Mouse (Mus musculus) lung, embryonic 14.5 days (tissue): ENCODE data around the gene Hfe. TPM values are rescaled to one million over a fixed set of nuclear protein-coding genes. Genes with fewer than 3 reads are reported as not detected.

ENCODE experiments used
- ATAC-seq: fragments of 200-750 bp; cut with Nextera tagmentation; 2 replicates; pipeline ENCODE4 v1.8.0; 2017; ENCODE audit warnings: mild to moderate bottlenecking, moderate TSS enrichment, moderate library complexity; ENCODE audit not compliant: insufficient read depth
- DNase-seq: peaks from one replicate; pipeline ENCODE4 v3.0.0-alpha.2; 2015
- H3K27ac ChIP-seq: fragments of 300-500 bp; sonication (generic); 2 replicates; pipeline ENCODE4 v1.5.1; 2014; ENCODE audit warnings: low read depth, mild to moderate bottlenecking, moderate library complexity
- H3K27me3 ChIP-seq: fragments of 300-500 bp; sonication (generic); 2 replicates; pipeline ENCODE4 v1.6.1; 2014; ENCODE audit warnings: low read length, control low read depth; ENCODE audit not compliant: insufficient read depth
- H3K36me3 ChIP-seq: fragments of 300-500 bp; sonication (generic); 2 replicates; pipeline ENCODE4 v1.6.1; 2014; ENCODE audit warnings: control low read depth; ENCODE audit not compliant: insufficient read depth
- H3K4me1 ChIP-seq: fragments of 300-500 bp; sonication (generic); 2 replicates; pipeline ENCODE4 v1.6.1; 2014; ENCODE audit warnings: antibody characterized with exemption, control low read depth; ENCODE audit not compliant: insufficient read depth
- H3K4me2 ChIP-seq: fragments of 300-500 bp; sonication (generic); 2 replicates; pipeline ENCODE4 v1.6.1; 2014; ENCODE audit warnings: mild to moderate bottlenecking
- H3K4me3 ChIP-seq: fragments of 300-500 bp; sonication (generic); 2 replicates; pipeline ENCODE4 v1.5.1; 2014; ENCODE audit warnings: low read depth, low read length
- H3K9ac ChIP-seq: fragments of 300-500 bp; sonication (generic); 2 replicates; pipeline ENCODE4 v1.6.1; 2014
- H3K9me3 ChIP-seq: fragments of 300-500 bp; sonication (generic); 2 replicates; pipeline ENCODE4 v1.6.1; 2016; ENCODE audit warnings: low read depth, low read length, control low read depth
- CTCF ChIP-seq: IDR thresholded peaks from 2 replicates; pipeline ENCODE4 v1.5.1; 2016; ENCODE audit warnings: antibody characterized with exemption, low read depth
- WGBS: fragments of 180-500 bp; shearing (Covaris S2); extraction: QIAGEN DNeasy Blood & Tissue Kit; methylation state at CpG from one replicate; pipeline ENCODE4 v1.1.7; 2014; 5-methylcytosine and 5-hydroxymethylcytosine counted together
- polyA plus RNA-seq: library from polyadenylated mRNA; unstranded; fragments of >200 nt; fragmentation: Nextera tagmentation; extraction: Ambion mirVana; gene quantifications from 2 replicates; pipeline ENCODE4 v1.2.1, GENCODE M21; 2014

The Hfe gene
- polyA plus RNA-seq, 1 experiment from 2014 or later = 8.4 TPM

GRCm38 (mm10) chr13:23694956-23695355, 15.7 kb downstream of the Hfe start:
- no peaks in the 10 kb centered on the region for H3K9me3 ChIP-seq
- TF ChIP-seq CTCF = no peak
- no peak overlapping the region for H3K9ac ChIP-seq
- peaks cover 4% of the 10 kb centered on the region; the same call in 1 of the 2 replicates for H3K4me1 ChIP-seq
- H3K4me3 ChIP-seq = no peak overlapping the region
- no peak overlapping the region for H3K4me2 ChIP-seq
- no peaks in the 10 kb centered on the region for H3K27me3 ChIP-seq
- DNase-seq = no peak
- ATAC-seq = no peak
- WGBS = 90% methylated on average over 9 of the region's 9 CpGs
- 0 out of 2 replicates have a peak, but pooled peaks cover 4% of the 10 kb centered on the region for H3K36me3 ChIP-seq
- no peak overlapping the region for H3K27ac ChIP-seq

- TF ChIP-seq CTCF = no peak
- H3K9me3 ChIP-seq = no peaks in the 10 kb centered on the region
- 0 out of 2 replicates have a peak, but pooled peaks cover 4% of the 10 kb centered on the region for H3K36me3 ChIP-seq
- no peak for DNase-seq
- WGBS = 70% methylated on average over 6 of the region's 6 CpGs
- no peak overlapping the region for H3K9ac ChIP-seq
- H3K4me1 ChIP-seq = 0 out of 2 replicates have a peak, but pooled peaks cover 4% of the 10 kb centered on the region
- H3K4me3 ChIP-seq = no peak overlapping the region
- H3K27ac ChIP-seq = no peak overlapping the region
- no peak for ATAC-seq
- H3K4me2 ChIP-seq = no peak overlapping the region
- H3K27me3 ChIP-seq = no peaks in the 10 kb centered on the region
Observed at GRCm38 (mm10) chr13:23693856-23694440, 16.7 kb downstream of the Hfe start.

GRCm38 (mm10) chr13:23689459-23689858, 21.2 kb downstream of the Hfe start:
- H3K9me3 ChIP-seq = no peaks in the 10 kb centered on the region
- 0 out of 2 replicates have a peak, but pooled peaks cover 4% of the 10 kb centered on the region for H3K36me3 ChIP-seq
- DNase-seq (no peak), ATAC-seq (no peak)
- WGBS = 49% methylated on average over 2 of the region's 2 CpGs
- no peak overlapping the region for H3K27ac ChIP-seq
- no peak overlapping the region for H3K4me3 ChIP-seq
- H3K9ac ChIP-seq = no peak overlapping the region
- TF ChIP-seq CTCF = no peak
- no peak overlapping the region for H3K4me2 ChIP-seq
- H3K4me1 ChIP-seq = 0 out of 2 replicates have a peak, but pooled peaks cover 3% of the 10 kb centered on the region
- H3K27me3 ChIP-seq = no peaks in the 10 kb centered on the region

- Histone ChIP-seq H3K36me3 (0 out of 2 replicates have a peak, but pooled peaks cover 4% of the 10 kb centered on the region), H3K27ac (no peak overlapping the region), H3K4me1 (0 out of 2 replicates have a peak, but pooled peaks cover 3% of the 10 kb centered on the region), H3K4me3 (no peak overlapping the region), H3K9ac (no peak overlapping the region), H3K4me2 (no peak overlapping the region), H3K27me3 (no peaks in the 10 kb centered on the region), H3K9me3 (no peaks in the 10 kb centered on the region)
- DNase-seq = no peak
- TF ChIP-seq CTCF = no peak
- no peak for ATAC-seq
- WGBS = 91% methylated on average over 2 of the region's 2 CpGs
Observed at GRCm38 (mm10) chr13:23688956-23689355, 21.7 kb downstream of the Hfe start.

- H3K9ac ChIP-seq = no peak overlapping the region
- no peak for TF ChIP-seq CTCF
- H3K9me3 ChIP-seq = no peaks in the 10 kb centered on the region
- DNase-seq (no peak), ATAC-seq (no peak)
- no peak overlapping the region; the same call in 1 of the 2 replicates for H3K27ac ChIP-seq
- H3K4me2 ChIP-seq = no peak overlapping the region
- 86% methylated on average over 7 of the region's 7 CpGs for whole genome bisulfite sequencing
- H3K4me1 ChIP-seq = 0 out of 2 replicates have a peak, but pooled peaks cover 4% of the 10 kb centered on the region
- no peak overlapping the region for H3K4me3 ChIP-seq
- no peaks in the 10 kb centered on the region for H3K27me3 ChIP-seq
- H3K36me3 ChIP-seq = 0 out of 2 replicates have a peak, but pooled peaks cover 4% of the 10 kb centered on the region
Observed at GRCm38 (mm10) chr13:23687907-23688306, 22.7 kb downstream of the Hfe start.

- no peaks in the 10 kb centered on the region for H3K27me3 ChIP-seq
- H3K9me3 ChIP-seq = no peaks in the 10 kb centered on the region
- WGBS = 74% methylated on average over 4 of the region's 4 CpGs
- no peak overlapping the region for H3K27ac ChIP-seq
- H3K4me2 ChIP-seq = peak overlapping the region; percentile 23
- no peak overlapping the region for H3K9ac ChIP-seq
- DNase-seq (no peak), ATAC-seq (no peak)
- no peak overlapping the region for H3K4me3 ChIP-seq
- TF ChIP-seq CTCF = no peak
- 0 out of 2 replicates have a peak, but pooled peaks cover 4% of the 10 kb centered on the region for H3K36me3 ChIP-seq
- peaks cover 9% of the 10 kb centered on the region; the same call in 1 of the 2 replicates for H3K4me1 ChIP-seq
Observed at GRCm38 (mm10) chr13:23687181-23687580, 23.5 kb downstream of the Hfe start.

- no peak for TF ChIP-seq CTCF
- H3K4me3 ChIP-seq = peak overlapping the region; percentile 44
- WGBS = 17% methylated on average over 4 of the region's 4 CpGs
- DNase-seq (peak; percentile 66), ATAC-seq (no peak)
- H3K9me3 ChIP-seq = no peaks in the 10 kb centered on the region
- H3K4me2 ChIP-seq = peak overlapping the region; percentile 79
- H3K9ac ChIP-seq = peak overlapping the region; percentile 64
- H3K36me3 ChIP-seq = 0 out of 2 replicates have a peak, but pooled peaks cover 2% of the 10 kb centered on the region
- peak overlapping the region; percentile 100 for H3K27ac ChIP-seq
- peaks cover 9% of the 10 kb centered on the region; the same call in 1 of the 2 replicates for H3K4me1 ChIP-seq
- H3K27me3 ChIP-seq = no peaks in the 10 kb centered on the region
Observed at GRCm38 (mm10) chr13:23685966-23686365, 24.7 kb downstream of the Hfe start.
